Mouse (Mus musculus) liver, adult 2 months (tissue): ENCODE data around the gene Trabd2b.

ENCODE experiments used
- CTCF ChIP-seq: fragments of 200-500 bp; IDR thresholded peaks from 2 replicates; pipeline ENCODE4 v1.5.1; 2011; ENCODE audit warnings: low read depth, low read length, control low read depth
- POLR2A ChIP-seq: fragments of 200-500 bp; IDR thresholded peaks from 2 replicates; pipeline ENCODE4 v1.6.1; 2011; ENCODE audit warnings: low read length, control low read depth; ENCODE audit not compliant: insufficient read depth; ENCODE audit errors: extremely low read depth

DNA sequence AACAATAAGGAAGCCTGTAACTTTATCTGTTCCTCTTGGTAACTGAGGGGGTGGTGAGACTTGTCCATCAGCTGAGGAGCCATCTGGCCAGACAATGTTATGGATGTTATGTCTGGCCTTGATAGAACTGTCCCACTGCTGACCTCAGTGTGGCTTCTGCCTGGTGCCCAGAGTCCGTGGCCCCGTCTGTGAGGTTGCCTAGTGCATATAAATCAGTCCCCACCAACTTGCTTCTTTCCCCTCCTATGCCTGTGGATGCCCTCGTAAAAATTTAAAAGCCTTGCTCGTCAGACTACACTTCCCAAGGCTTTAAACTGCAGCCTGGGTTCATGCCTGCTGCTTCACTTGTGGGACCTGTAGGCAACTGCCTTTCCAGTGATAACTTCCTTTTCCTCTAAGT is 85.6 kb downstream of the Trabd2b start:
- TF ChIP-seq CTCF (no peak), POLR2A (no peak)
